ENCODE assay signal across 31 mouse cellular contexts in the genomic region with DNA sequence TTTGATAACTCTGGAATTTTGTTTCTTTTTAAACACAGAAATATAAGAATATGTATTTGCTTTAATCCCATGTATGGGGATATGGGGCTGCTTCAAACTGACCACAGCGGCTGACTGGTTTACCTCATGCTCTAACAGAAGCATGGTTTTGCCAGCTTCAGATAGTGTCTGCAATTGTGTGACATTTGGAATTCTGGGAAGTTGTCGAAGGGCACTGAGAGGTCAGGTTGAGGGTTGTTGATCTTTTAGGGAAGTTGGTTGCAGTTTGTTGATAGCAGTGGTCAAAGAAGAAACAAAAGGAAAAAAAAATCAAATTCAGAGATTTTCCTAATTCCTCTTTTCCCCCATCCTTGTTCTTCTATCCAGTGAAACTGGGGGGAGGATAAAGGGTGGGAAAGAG.
"Had no signal": no experiment of that assay in that cellular context is flagged by ENCODE, and none has a peak within 500 bp of the region (broad histone marks: within the 10 kb centered on the region; RNA-seq: fewer than 3 reads in every experiment).

No protein-coding gene starts in this region.

- H3K36me3 ChIP-seq: limb, embryonic 10.5 days; limb, embryonic 12.5 days; limb, embryonic 13.5 days; limb, embryonic 15.5 days; liver, embryonic 12.5 days; liver, embryonic 13.5 days; liver, embryonic 15.5 days; lung, embryonic 15.5 days; midbrain, embryonic 10.5 days; midbrain, embryonic 12.5 days; midbrain, embryonic 13.5 days; midbrain, embryonic 15.5 days; neural tube, embryonic 12.5 days had no signal

- H3K27ac ChIP-seq: left cerebral cortex, adult 2 months; limb, embryonic 10.5 days; limb, embryonic 12.5 days; limb, embryonic 13.5 days; limb, embryonic 15.5 days; liver, embryonic 12.5 days; liver, embryonic 13.5 days; liver, embryonic 14.5 days; liver, embryonic 15.5 days; lung, embryonic 15.5 days; midbrain, embryonic 10.5 days; midbrain, embryonic 12.5 days; midbrain, embryonic 13.5 days; midbrain, embryonic 15.5 days; neural tube, embryonic 12.5 days had no signal

- ATAC-seq: liver, embryonic 12.5 days; lung, postnatal 0 days; midbrain, embryonic 13.5 days; midbrain, embryonic 15.5 days; midbrain, embryonic 16.5 days had no signal

- H3K4me2 ChIP-seq: limb, embryonic 12.5 days; limb, embryonic 13.5 days; limb, embryonic 15.5 days; liver, embryonic 11.5 days; liver, embryonic 12.5 days; liver, embryonic 13.5 days; liver, embryonic 15.5 days; lung, embryonic 14.5 days; lung, embryonic 15.5 days; midbrain, embryonic 11.5 days; midbrain, embryonic 12.5 days; midbrain, embryonic 13.5 days; midbrain, embryonic 15.5 days; neural tube, embryonic 12.5 days had no signal

- H3K4me3 ChIP-seq: left cerebral cortex, adult 2 months; limb, embryonic 10.5 days; limb, embryonic 12.5 days; limb, embryonic 13.5 days; limb, embryonic 15.5 days; liver, embryonic 12.5 days; liver, embryonic 13.5 days; liver, embryonic 15.5 days; lung, embryonic 15.5 days; megakaryocyte, embryonic 14.5 days; midbrain, embryonic 10.5 days; midbrain, embryonic 12.5 days; midbrain, embryonic 13.5 days; midbrain, embryonic 15.5 days; myocyte; neural tube, embryonic 12.5 days had no signal

- H3K9ac ChIP-seq: limb, embryonic 12.5 days; limb, embryonic 13.5 days; limb, embryonic 15.5 days; liver, embryonic 12.5 days; liver, embryonic 13.5 days; liver, embryonic 14.5 days; liver, embryonic 15.5 days; lung, embryonic 14.5 days; lung, embryonic 15.5 days; midbrain, embryonic 12.5 days; midbrain, embryonic 13.5 days; midbrain, embryonic 15.5 days; neural tube, embryonic 12.5 days had no signal

- DNase-seq: left cerebral cortex, postnatal 4 days; liver; liver, embryonic 13.5 days; lung, adult 18-20 months; lung, adult 2 months; lung, embryonic 14.5 days; lung, postnatal 10 days; lung, postnatal 14 days; lung, postnatal 36 days; lung, postnatal 4 days; midbrain, embryonic 14.5 days had no signal

- H3K9me3 ChIP-seq: limb, embryonic 10.5 days; limb, embryonic 12.5 days; limb, embryonic 13.5 days; limb, embryonic 15.5 days; liver, embryonic 12.5 days; liver, embryonic 13.5 days; liver, embryonic 15.5 days; lung, embryonic 15.5 days; megakaryocyte, embryonic 14.5 days; midbrain, embryonic 10.5 days; midbrain, embryonic 12.5 days; midbrain, embryonic 13.5 days; midbrain, embryonic 15.5 days; neural tube, embryonic 12.5 days had no signal

- H3K4me1 ChIP-seq: limb, embryonic 15.5 days had no signal

- H3K27me3 ChIP-seq: limb, embryonic 12.5 days; limb, embryonic 15.5 days; liver, embryonic 12.5 days; liver, embryonic 13.5 days; liver, embryonic 15.5 days; lung, embryonic 15.5 days; midbrain, embryonic 12.5 days; midbrain, embryonic 13.5 days; midbrain, embryonic 15.5 days; neural tube, embryonic 12.5 days had no signal
